Mouse (Mus musculus): ENCODE data around the gene Trpm5. TPM values are rescaled to one million over a fixed set of nuclear protein-coding genes. Genes with fewer than 3 reads are reported as not detected.

Gene Trpm5
- polyA plus RNA-seq, 1 experiment from 2014 or later = 0.43 TPM

DNA sequence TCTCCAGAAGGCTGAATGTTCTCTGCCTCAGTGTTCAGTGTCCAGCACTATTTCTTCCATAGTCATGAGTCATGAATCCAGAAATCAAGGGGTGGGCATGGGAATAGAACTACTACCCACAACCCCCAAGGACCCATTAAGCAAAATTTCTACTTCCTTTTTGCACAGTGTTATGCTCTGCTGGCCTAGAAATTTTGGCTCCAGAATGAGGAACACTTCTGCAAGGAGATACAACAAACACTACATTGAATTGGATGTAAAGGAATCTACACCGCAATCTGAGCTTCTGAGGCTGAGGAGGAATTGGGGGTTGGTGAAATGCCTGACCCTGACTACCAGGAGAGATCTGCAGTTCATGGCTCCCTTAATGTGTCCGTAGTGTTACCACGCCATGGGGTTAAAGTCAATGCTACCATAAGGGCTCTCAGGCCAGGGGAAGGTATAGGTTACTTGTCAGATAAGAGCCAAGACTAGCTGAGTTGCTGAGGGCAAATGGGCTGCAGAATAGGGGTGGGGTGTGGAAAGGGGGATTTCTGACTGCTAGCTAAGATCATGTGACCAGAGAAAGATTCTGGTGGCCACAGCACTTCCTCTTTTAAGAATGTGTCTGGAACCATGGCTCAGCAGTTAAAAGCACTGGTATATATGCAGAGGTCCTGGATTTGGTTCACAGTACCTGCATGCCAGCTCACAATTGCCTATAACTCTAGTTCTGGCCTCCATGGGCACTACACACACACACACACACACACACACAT is 56.1 kb downstream of the Trpm5 start:
- no peak overlapping the region for H3K9ac ChIP-seq
- no peaks in the 10 kb centered on the region for H3K9me3 ChIP-seq (replicated peaks)
- no peak for ATAC-seq (ENCODE audit: insufficient read depth)
- no peaks in the 10 kb centered on the region for H3K27me3 ChIP-seq
- no peak overlapping the region for H3K4me2 ChIP-seq
- 37% methylated on average over 3 of the region's 3 CpGs for WGBS (ENCODE audit: insufficient replicate concordance)
- peaks cover 24% of the 10 kb centered on the region for H3K4me1 ChIP-seq (replicated peaks)
- H3K36me3 ChIP-seq (replicated peaks) = no peaks in the 10 kb centered on the region
- 0 out of 2 replicates have a peak overlapping the region, but pooled peaks have one; percentile 14 for H3K27ac ChIP-seq (replicated peaks)
- no peak overlapping the region for H3K4me3 ChIP-seq (replicated peaks)

DNA sequence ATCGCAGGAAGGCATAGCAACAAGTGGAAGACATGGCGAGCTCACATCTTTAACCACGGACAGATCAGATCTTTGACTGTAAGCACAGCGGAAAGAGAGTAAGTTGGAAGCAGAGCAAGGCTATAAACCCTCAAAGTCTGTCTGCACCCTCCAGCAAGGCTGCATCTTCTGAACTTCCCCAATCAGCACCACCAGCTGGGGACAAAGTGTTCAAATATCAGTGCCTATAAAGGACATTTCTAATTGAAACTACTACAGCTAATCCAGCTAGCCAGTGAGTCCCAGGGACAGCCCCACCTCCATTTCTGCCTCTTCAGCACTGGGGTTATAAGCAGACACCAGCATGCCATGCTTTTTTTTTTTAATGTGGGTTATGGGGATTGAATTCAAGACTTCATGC is 57.1 kb downstream of the Trpm5 start:
- peaks cover 14% of the 10 kb centered on the region for H3K4me1 ChIP-seq (replicated peaks)
- H3K4me3 ChIP-seq (replicated peaks) = no peak overlapping the region
- ATAC-seq (ENCODE audit: insufficient read depth) = no peak
- H3K4me2 ChIP-seq = no peak overlapping the region
- H3K36me3 ChIP-seq (replicated peaks) = no peaks in the 10 kb centered on the region
- WGBS (ENCODE audit: insufficient replicate concordance) = 51% methylated on average over 4 of the region's 4 CpGs
- no peaks in the 10 kb centered on the region for H3K9me3 ChIP-seq (replicated peaks)
- H3K9ac ChIP-seq = no peak overlapping the region
- no peak overlapping the region for H3K27ac ChIP-seq (replicated peaks)
- no peaks in the 10 kb centered on the region for H3K27me3 ChIP-seq

DNA sequence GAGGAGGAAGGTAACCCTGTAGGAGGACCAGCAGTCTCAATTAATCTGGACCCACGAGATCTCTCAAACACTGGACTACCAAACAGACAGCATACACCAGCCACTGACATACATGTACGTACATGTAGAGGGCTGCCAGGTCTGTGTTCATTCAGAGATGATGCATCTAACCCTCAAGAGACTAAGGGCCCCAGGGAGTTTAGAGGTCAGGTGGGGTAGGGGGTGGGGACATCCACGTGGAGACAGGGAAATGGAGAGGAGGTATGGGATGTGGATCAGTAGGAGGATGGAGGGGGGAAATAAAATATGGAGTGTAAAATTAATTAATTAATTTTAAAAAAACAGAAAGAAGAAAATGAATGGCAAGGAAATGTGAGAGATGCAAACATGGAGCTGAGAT is 57.7 kb downstream of the Trpm5 start:
- H3K27me3 ChIP-seq = no peaks in the 10 kb centered on the region
- no peak overlapping the region for H3K4me2 ChIP-seq
- peaks cover 9% of the 10 kb centered on the region; the same call in 1 of the 2 replicates for H3K4me1 ChIP-seq (replicated peaks)
- ATAC-seq (ENCODE audit: insufficient read depth) = no peak
- H3K4me3 ChIP-seq (replicated peaks) = no peak overlapping the region
- H3K27ac ChIP-seq (replicated peaks) = no peak overlapping the region
- H3K36me3 ChIP-seq (replicated peaks) = no peaks in the 10 kb centered on the region
- H3K9me3 ChIP-seq (replicated peaks) = no peaks in the 10 kb centered on the region
- H3K9ac ChIP-seq = no peak overlapping the region
- WGBS (ENCODE audit: insufficient replicate concordance) = 56% methylated on average over 3 of the region's 3 CpGs

DNA sequence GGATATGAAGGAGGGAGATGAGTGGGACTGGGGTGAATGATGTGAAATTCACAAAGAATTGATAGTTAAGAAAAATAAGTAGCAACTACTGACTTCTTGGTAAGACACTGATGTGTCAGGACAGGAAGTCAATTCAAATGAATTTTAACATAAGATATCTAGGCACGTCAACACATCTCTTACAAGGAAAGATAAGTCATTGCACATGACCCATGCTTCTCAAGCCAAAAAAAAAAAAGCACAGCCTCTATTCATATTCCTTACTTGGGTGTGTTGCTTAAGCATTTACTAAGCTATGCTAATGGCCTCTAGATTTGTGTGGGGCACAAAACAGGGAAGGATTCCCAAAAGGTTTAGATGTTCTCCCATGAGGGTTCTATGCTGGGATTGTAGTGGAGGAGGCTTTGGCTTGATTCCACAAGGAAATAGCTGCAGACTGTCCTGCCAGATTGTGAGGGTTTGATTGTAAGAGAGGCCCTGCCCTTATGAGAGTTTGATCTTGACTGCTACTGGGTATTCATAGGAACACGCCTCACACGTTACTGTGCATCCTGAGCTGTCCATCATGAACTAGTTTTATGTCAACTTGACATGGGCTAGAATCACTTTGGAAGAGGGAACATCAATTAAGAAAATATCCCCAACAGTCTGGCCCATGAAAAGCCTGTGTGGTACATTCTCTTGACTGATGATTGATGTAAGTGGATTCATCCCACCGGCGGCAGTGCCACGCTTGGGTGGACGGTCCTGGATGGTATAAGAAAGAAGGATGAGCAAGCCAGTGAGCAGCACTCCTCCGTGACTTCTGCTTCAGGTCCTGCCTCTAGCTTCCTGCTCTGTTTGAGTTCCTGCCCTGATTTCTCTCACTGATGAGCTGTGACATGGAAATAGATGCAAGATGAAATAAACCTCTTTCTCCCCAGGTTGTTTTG is 59.7 kb downstream of the Trpm5 start:
- 68% methylated on average over 8 of the region's 8 CpGs for WGBS (ENCODE audit: insufficient replicate concordance)

DNA sequence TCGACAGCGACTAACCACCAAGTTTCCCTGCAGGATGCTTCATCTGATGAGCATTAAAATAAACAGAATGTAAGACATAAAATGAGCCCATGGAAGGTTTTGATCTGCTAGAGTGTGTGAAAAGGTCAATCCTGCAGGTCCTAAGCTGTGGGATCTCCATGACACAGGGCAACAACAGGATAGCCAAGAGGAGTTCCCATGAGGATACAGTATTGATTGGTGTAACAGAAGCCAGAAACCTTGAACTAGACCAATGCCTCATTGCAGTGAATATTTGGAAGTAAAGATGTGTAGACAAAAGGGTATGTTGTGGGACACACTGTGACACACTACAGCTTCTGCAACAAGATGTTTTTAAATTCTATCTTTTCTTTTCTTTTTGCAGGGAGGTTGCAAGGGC is 60.3 kb downstream of the Trpm5 start:
- 76% methylated on average over 2 of the region's 2 CpGs for WGBS (ENCODE audit: insufficient replicate concordance)
- H3K9me3 ChIP-seq (replicated peaks) = no peaks in the 10 kb centered on the region

More for the DNA sequence above, 59.7 kb downstream of the Trpm5 start:
- H3K27me3 ChIP-seq = no peaks in the 10 kb centered on the region
- H3K4me1 ChIP-seq (replicated peaks) = no peaks in the 10 kb centered on the region; the same call in 1 of the 2 replicates
- ATAC-seq (ENCODE audit: insufficient read depth) = no peak
- H3K9ac ChIP-seq = no peak overlapping the region
- no peak overlapping the region for H3K4me2 ChIP-seq
- no peak overlapping the region for H3K27ac ChIP-seq (replicated peaks)
- no peak overlapping the region for H3K4me3 ChIP-seq (replicated peaks)
- H3K9me3 ChIP-seq (replicated peaks) = no peaks in the 10 kb centered on the region
- no peaks in the 10 kb centered on the region for H3K36me3 ChIP-seq (replicated peaks)

DNA sequence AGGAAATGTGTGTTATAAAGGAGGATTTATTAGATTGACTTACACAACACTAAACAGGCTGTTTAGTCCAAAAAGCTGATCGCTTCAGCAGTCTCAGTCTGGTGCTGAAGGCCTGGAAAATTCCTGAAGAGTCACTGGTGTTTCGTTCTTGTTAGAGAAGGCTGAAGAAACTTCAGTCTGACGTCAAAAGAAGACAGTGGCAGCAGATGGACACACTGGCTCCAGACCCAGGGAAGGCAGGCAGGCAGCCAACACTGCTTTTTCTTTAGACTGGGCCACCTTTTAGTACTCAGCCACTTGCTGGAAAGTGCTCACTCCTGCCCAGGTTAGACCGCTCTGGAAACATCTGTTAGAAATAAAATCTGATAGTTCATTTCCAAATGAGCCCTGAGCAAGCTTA is 60.9 kb downstream of the Trpm5 start:
- Histone ChIP-seq H3K27me3 (no peaks in the 10 kb centered on the region), H3K9me3 (replicated peaks) (no peaks in the 10 kb centered on the region)
- 68% methylated on average over 4 of the region's 4 CpGs for WGBS (ENCODE audit: insufficient replicate concordance)

More for the DNA sequence above, 60.3 kb downstream of the Trpm5 start:
- Histone ChIP-seq H3K4me3 (replicated peaks) (no peak overlapping the region), H3K27ac (replicated peaks) (no peak overlapping the region), H3K36me3 (replicated peaks) (no peaks in the 10 kb centered on the region), H3K9ac (no peak overlapping the region), H3K4me2 (no peak overlapping the region), H3K4me1 (replicated peaks) (no peaks in the 10 kb centered on the region; the same call in 1 of the 2 replicates), H3K27me3 (no peaks in the 10 kb centered on the region)
- ATAC-seq (ENCODE audit: insufficient read depth) = no peak

DNA sequence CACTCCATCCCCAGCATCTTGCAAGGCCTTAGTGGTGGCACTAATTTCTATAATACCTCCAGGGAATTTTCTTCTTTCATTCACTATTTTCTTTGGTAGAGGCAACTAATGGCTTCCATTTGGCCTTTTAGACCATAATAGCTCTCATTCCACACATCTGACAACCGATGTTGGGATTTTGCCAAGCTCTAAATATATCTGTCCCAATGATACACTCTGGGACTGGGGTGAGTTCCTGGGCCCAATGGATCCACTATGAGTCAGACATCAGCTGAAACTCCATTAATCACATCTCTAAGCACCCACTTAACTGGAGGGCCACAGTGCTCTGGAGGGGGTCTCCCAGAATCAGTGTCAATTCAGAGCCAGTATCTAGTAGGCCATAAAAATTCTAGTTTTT is 62.6 kb downstream of the Trpm5 start:
- no peak overlapping the region for H3K4me3 ChIP-seq (replicated peaks)
- ATAC-seq (ENCODE audit: insufficient read depth) = no peak
- no peaks in the 10 kb centered on the region for H3K36me3 ChIP-seq (replicated peaks)
- H3K4me1 ChIP-seq (replicated peaks) = no peaks in the 10 kb centered on the region
- H3K9me3 ChIP-seq (replicated peaks) = no peaks in the 10 kb centered on the region
- no peaks in the 10 kb centered on the region for H3K27me3 ChIP-seq
- no peak overlapping the region for H3K4me2 ChIP-seq
- no peak overlapping the region for H3K9ac ChIP-seq
- 70% methylated on average over 1 of the region's 1 CpGs for whole genome bisulfite sequencing (ENCODE audit: insufficient replicate concordance)
- no peak overlapping the region for H3K27ac ChIP-seq (replicated peaks)

More for the DNA sequence above, 60.9 kb downstream of the Trpm5 start:
- no peak overlapping the region for H3K27ac ChIP-seq (replicated peaks)
- H3K4me2 ChIP-seq = no peak overlapping the region
- H3K4me3 ChIP-seq (replicated peaks) = no peak overlapping the region
- H3K36me3 ChIP-seq (replicated peaks) = no peaks in the 10 kb centered on the region
- H3K9ac ChIP-seq = no peak overlapping the region
- no peaks in the 10 kb centered on the region; the same call in 1 of the 2 replicates for H3K4me1 ChIP-seq (replicated peaks)
- ATAC-seq (ENCODE audit: insufficient read depth) = no peak

DNA sequence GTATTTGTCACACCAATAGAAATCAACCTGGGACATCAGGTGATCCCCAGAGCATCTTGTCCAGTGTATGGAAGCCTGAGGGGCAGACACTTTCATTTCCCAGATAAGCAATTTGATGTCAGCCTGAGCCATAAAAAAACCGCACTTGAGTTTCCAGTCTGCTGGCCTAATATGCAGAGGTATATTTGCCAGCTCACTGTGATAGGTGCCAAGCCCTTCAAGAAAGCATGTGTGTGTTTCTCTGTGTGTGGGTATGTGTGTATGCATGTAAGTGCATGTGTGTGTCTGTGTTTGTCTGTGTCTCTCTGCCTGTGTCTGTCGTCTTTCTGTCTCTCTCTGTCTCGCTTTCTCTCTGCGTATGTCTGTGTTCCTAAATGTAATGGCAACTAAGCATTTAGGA is 67.2 kb downstream of the Trpm5 start:
- WGBS (ENCODE audit: insufficient replicate concordance) = 79% methylated on average over 4 of the region's 4 CpGs
- no peak for ATAC-seq (ENCODE audit: insufficient read depth)
- Histone ChIP-seq H3K4me3 (replicated peaks) (no peak overlapping the region), H3K9ac (no peak overlapping the region), H3K4me2 (no peak overlapping the region), H3K27me3 (no peaks in the 10 kb centered on the region), H3K4me1 (replicated peaks) (no peaks in the 10 kb centered on the region), H3K27ac (replicated peaks) (no peak overlapping the region), H3K36me3 (replicated peaks) (no peaks in the 10 kb centered on the region), H3K9me3 (replicated peaks) (no peaks in the 10 kb centered on the region)

DNA sequence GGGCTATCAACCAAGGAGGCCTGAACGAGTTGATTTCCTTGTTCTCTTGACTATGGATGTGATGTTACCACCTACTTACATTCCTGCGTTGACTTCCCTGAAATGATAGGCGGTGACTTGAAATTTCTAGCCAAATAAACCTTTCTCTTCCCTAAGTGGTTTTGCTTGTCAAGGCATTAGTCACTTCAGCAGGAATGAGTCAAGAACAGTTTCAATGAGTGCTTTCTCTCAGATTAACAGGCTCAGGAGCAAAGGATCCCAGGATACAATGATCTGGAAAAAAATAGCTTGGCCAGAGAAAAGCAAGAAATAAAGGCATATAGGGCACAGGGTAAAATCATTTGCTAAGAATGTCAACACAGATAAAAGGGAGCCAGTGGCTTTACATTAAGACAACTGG is 68.9 kb downstream of the Trpm5 start:
- Histone ChIP-seq H3K9me3 (replicated peaks) (no peaks in the 10 kb centered on the region), H3K27ac (replicated peaks) (no peak overlapping the region), H3K4me3 (replicated peaks) (no peak overlapping the region), H3K36me3 (replicated peaks) (no peaks in the 10 kb centered on the region), H3K4me1 (replicated peaks) (peaks cover 8% of the 10 kb centered on the region; the same call in 1 of the 2 replicates), H3K27me3 (no peaks in the 10 kb centered on the region), H3K4me2 (no peak overlapping the region), H3K9ac (no peak overlapping the region)
- WGBS (ENCODE audit: insufficient replicate concordance) = 61% methylated on average over 3 of the region's 3 CpGs
- ATAC-seq (ENCODE audit: insufficient read depth) = no peak

DNA sequence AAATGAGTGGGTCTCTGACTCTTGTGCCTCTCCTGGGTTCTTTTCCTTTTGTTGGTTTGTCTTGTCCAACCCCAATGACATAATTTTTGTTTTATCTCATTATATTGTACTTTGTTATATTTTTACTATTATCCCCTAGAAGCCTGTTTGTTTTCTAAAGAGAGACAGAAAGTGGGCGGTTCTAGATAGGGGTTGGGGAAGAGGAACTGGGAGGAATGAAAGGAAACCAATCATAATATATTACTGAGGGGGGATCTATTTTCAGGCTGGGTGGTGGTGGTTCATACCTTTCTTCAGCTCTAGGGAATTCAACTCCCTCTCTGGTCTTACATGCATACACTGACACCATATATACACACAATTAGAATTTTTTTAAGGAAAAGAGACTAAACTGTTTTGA is 70.1 kb downstream of the Trpm5 start:
- Histone ChIP-seq H3K4me3 (replicated peaks) (no peak overlapping the region), H3K4me2 (no peak overlapping the region), H3K27me3 (no peaks in the 10 kb centered on the region), H3K4me1 (replicated peaks) (peaks cover 8% of the 10 kb centered on the region; the same call in 1 of the 2 replicates), H3K27ac (replicated peaks) (no peak overlapping the region), H3K36me3 (replicated peaks) (no peaks in the 10 kb centered on the region), H3K9me3 (replicated peaks) (no peaks in the 10 kb centered on the region), H3K9ac (no peak overlapping the region)
- no peak for ATAC-seq (ENCODE audit: insufficient read depth)
- WGBS (ENCODE audit: insufficient replicate concordance) = 35% methylated on average over 1 of the region's 1 CpGs

DNA sequence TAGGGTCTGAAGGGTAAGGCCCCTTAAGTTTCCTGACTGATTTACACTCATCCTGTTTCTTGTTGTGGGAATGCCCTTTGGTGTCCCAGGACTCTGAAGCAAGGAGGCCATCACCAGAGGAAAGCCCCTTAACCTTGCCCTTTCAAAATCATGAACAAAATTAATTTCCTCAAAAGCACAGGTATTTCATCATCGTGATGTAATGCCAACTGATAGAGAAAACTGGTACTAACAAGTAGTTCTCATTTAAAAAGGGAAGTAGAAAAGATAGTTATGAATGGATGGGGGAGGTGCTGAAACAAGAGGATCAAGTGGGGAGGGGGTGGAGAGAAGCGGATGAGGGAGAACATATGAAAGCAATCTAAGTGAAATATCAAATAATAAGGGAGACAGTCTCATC is 70.9 kb downstream of the Trpm5 start:
- H3K4me3 ChIP-seq (replicated peaks) = no peak overlapping the region
- H3K27ac ChIP-seq (replicated peaks) = no peak overlapping the region
- H3K27me3 ChIP-seq = no peaks in the 10 kb centered on the region
- peaks cover 8% of the 10 kb centered on the region; the same call in 1 of the 2 replicates for H3K4me1 ChIP-seq (replicated peaks)
- no peak for ATAC-seq (ENCODE audit: insufficient read depth)
- no peaks in the 10 kb centered on the region for H3K36me3 ChIP-seq (replicated peaks)
- WGBS (ENCODE audit: insufficient replicate concordance) = 39% methylated on average over 2 of the region's 2 CpGs
- H3K9me3 ChIP-seq (replicated peaks) = no peaks in the 10 kb centered on the region
- H3K4me2 ChIP-seq = no peak overlapping the region
- no peak overlapping the region for H3K9ac ChIP-seq
